Mouse (Mus musculus) retina, embryonic 14.5 days (tissue): ENCODE results near the gene Scaf4.
"Not testable (repeated sequence)": the region's sequence is repeated elsewhere in the genome, so short reads cannot be mapped to it uniquely, and the experiment has no call there.

ENCODE experiments used
- DNase-seq: peaks from one replicate; pipeline ENCODE4 v3.0.0-alpha.2; 2015; ENCODE audit warnings: low spot score

The Scaf4 gene

DNA sequence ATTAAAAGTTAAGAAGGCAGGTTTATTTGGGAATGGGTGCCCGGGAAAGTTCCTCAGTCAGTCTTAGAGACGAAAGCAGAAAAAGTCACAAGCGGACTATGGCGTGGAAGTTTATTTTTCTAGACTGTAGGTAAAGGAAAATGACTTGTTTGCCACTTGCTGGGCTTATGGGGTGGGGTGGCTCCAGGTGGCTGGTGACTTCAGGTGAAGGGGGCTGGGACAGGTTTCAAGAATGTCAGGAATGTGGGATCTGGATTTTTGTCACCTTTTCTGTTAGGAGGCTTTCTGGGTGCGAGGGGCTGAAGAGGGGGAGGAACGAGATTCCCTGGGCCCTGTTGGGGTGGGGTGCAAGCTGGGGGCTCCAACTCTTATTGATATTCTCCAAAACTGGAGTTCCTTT, 7.4 kb upstream of the Scaf4 start:
- no peak for DNase-seq

DNA sequence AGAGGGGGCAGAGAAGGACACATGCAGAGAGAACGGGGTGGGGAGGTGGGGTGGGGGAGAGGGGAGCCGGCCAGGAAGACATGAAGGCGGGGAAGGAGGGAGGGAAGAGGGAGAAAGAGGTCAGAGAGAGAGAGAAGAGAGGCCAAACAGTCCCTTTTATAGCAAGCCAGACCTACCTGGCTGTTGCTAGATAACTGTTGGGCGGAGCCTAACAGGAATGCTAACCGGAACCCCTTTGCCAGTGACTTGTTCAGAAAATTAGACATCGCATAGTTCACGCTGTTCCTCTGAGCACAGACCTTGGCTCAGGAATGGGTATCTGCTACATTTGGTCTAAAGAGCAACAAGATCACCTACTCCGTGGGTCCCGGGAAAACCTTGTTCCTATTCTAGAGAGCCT, 6.7 kb upstream of the Scaf4 start:
- DNase-seq, result no peak

DNA sequence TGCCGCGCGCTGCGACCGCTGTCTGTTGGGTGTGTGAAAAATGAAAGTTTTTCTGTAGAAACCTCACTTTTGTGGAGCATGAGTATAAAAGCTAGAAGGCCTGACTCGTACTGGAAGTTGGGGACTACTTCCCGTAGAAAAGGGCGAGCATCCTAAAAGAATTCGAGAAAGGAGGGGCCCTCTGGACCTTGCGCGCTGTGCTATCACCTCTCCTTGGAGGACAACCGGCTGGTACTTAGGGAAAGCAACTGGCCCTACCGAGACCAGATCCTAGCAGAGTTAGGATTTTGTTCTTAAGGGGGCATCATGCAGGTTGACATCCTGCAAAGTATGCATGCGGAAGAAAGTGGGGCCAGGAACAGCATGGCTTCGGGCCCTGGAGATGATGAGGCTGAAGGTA, 613 bp upstream of the Scaf4 start:
- DNase-seq, result peak; percentile 29

DNA sequence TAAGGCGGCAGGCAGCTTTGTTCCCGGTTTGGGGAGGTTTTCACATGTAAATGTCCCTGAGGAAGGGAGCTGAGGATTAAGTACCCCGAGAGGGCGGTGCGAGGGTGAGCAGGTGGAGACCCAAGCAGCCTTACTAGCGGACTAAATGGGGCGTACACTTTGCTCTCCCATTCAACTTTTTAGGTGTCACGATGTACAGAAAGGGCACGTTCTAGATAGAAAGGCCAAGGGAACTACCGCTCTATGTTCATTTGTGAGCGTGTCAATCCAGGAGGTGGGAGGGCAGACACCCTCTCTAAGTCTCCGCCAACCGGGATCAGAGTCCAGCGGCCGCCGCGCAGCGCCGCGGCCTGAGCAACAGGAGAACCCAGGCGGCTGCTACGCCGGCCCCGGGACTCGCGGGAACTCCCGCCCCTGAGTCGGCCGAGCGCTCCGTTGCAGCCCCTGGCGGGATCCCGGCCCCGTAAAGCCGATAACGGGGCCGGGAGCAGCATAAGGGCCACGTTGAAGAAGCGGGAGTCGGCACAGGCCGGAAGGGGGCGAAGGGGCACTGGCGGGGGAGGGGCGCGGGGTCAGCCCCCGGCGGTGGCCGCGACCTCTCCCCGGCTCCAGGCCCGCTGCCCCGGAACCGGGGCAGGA, 918 bp downstream of the Scaf4 start:
- DNase-seq, result peak; percentile 46

DNA sequence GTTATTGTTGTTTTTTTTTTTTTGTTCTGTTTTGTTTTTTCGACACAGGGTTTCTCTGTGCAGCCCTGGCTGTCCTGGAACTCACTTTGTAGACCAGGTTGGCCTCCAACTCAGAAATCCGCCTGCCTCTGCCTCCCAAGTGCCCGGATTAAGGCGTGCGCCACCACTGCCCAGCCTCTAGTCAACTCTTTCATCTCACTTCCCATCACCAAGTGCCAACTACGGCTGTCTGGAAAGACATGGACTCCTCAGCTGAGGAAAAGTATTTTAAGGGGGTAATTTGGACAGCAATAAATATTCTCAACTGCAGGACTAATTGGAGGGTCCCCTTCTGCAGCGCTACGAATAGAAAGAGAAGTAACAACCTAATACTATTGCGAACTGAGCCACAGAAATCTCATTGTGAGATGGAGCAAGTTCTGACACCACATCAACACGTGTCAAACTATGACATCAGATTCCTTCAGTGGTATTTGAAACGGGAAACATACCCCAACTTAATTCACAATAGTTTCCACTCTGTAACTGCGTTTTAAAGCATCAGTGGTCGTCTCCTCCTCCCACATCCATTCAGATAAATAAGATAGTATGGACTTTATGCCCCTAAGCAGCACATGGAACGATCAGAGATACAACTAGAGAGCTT, 1.6 kb downstream of the Scaf4 start:
- DNase-seq, result no peak

DNA sequence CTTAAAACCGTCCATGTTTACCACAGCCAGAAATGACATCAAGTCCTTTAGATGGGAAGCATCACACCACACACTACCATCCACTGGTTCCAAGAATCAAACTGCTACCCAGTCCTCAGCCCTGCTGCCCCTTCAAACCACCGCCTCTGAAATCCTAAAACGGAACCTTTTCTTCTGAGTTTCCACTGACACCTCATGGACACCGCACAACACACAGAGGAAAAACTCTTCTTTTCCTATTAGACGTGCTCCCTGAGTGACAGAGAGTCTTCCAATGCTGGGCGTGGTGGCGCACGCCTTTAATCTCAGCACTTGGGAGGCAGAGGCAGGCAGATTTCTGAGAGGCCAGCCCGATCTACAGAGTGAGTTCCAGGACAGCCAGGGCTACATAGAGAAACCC, 2.9 kb downstream of the Scaf4 start:
- DNase-seq, result no peak

DNA sequence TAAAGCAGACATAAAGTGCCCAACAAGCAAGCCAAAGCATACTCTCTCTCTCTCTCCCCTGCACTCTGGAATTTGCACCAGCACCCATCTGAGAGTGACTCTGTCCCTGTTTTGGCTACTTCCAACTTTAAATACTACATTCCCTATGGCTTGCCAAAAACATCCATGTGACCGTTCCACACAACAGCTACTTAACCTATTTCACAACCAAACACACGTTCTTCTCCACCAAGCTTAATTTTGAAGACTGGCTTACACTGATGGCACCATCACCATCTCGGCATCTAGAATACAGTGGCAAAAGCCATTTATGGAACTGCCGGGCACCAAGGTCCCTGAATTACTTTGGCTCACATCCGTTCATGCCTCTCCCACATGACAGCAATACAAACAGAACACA, 3.3 kb downstream of the Scaf4 start:
- no peak for DNase-seq

DNA sequence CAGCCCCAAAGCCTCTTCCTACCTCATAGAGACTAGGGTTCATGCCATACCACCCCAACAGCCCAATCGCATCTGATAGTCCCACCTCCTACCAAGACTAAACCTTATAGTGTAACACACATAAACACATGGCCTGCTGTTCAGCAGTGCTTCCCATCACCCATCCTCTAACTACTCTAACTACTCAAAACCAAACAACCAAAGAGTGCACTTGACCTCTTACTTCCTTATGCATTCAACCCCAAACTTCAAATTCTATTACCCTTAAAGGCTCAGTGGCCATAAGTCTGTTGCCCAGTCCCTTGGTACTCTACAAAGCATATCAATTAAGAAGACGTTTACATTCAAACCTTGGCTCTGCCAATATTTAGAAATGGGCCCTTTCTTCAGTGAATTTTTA, 3.8 kb downstream of the Scaf4 start:
- DNase-seq, result no peak

DNA sequence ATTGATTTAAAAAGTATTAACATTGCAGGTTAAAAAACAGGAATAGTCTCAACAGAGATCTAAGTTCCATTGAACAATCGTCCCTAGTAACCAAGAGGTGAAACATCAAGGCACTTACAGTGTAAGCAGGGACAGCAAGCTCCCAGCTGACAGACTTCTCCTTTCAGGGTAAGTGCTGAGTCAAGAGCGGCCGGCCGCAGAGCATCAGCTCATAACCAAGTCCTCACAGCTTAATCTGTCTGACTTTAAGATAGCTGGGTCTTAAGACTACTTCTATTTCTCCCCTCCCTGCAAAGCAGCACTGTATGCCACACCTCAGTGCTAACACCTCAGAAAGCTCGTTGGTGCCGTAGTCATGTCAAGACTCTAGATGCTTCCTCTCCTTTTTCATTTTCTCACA, 5.2 kb downstream of the Scaf4 start:
- DNase-seq, result no peak

DNA sequence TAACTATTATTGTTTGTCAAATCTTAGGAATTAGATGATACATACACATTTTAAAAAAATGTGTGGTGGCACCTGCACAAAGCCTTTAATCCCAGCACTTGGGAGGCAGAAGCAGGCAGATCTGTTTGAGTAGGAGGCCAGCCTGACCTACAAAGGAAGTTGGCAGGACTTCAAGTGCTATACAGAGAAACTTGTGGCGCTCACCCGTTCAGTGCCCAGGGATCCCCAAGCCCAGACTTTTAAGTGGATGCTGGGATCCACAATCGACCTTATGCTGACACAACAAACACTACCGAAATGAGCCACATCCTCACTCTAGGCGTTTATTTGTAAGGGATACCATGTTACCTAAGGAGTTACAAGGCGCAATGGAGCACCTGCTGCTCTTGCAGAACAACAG, 8.8 kb downstream of the Scaf4 start:
- DNase-seq, result no peak

DNA sequence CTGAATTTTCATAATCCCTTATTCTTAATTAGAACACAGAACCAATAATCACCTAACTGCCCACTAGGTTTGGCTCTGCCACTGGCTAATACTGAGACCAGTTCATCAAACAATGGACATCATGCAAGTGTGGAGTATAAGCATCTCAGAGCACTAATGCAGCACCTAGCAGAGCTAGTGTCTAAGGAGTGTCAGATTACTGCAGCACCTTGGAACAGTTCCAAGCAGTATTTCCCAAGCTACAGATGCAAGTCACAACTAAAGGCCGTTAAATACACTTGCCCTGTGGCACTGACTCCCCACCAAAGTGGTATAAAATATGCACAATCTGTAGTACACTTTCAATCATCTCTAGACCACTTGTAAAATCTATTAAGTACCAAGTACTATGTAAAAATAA, 17.7 kb downstream of the Scaf4 start:
- no peak for DNase-seq

DNA sequence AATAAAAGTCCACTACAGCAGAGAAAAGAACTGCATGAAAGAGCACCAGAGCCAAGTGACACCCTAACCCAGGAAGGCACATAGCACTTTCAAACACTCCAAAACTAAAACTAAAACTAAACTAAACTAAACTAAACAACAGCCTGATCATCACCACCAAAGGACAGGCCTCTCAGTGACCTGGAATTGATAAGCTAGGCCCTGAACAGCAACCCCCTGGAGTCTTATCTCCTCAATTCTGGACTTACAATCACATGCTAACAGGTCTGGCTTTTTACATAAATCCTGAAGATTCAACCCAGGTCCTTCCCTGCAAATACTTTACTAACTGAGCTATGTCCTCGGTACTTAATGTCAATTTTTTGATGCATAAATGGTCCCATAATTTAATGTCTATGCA, 19.2 kb downstream of the Scaf4 start:
- DNase-seq, result no peak

DNA sequence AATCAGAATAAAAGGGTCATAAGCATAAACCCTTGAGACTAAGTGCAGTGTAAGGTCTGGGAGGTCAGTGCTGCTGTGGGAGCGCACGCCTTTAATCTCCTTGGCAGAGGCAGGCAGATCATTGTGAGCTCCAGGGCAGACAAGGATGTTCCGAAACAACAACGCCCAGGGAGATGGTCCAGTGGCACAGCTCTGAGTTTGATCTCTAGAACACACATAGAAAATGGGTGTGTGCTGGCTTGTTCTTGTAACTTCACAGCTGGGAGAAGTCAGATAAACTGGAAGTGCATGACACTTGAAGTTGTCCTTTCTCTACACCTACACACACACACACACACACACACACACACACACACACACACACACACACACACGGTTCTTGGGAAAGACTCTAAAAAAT, 20.3 kb downstream of the Scaf4 start:
- no peak for DNase-seq

DNA sequence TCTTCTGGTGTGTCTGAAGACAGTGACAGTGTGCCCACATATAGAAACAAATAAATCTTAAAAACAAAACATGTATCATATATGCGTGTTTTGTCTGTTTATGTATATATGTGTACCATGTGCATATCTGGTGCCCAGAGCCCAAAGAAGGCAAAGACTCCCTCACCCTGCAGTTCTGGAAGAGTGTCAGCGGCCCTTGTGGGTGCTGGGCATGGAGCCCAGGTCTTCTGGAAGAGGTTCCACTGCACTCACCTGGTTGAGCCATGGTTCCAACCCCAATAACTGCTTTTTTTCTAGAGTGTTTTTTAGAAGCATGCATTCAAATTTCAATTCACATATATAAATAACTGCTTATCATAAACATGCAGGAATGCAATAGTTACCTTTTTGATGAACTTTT, 22.5 kb downstream of the Scaf4 start:
- DNase-seq, result no peak

DNA sequence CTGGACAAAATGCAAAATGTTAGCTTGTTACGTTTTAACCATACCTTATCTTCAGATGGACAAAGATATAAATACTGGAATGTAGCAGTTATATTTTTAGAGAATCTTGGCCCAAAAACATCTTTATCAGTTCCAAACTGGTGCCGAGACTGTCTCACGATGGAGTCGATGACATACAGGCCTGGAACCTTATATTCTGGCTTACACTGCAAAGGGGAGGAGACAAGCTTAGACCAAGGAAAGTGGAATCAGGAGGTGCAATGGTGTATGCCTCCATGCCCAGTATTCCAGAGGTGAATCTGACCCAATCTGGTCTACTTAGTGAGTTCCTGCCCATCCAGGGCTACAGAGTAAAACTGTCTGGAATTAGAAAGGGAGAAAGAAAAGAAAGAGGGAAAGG, 24.2 kb downstream of the Scaf4 start:
- DNase-seq, result no peak

DNA sequence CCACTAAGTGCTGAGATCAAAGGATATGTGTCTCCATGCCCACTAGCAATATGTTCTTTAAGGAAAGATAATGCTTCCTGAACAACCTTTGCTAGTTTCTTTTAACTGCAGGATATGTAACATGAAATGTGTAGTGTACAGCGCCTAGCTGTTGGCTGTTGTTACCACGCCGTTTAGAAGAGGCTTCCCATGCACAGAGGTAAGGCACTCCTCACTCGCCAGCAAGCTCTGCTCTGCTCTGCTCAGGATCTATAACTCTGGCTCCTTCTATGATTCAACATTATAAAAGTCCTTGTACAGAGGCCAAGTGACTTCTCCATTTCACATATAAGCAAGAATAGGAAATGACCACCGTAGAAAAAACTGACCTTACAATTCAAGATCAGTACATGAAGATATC, 24.7 kb downstream of the Scaf4 start:
- DNase-seq, result no peak

DNA sequence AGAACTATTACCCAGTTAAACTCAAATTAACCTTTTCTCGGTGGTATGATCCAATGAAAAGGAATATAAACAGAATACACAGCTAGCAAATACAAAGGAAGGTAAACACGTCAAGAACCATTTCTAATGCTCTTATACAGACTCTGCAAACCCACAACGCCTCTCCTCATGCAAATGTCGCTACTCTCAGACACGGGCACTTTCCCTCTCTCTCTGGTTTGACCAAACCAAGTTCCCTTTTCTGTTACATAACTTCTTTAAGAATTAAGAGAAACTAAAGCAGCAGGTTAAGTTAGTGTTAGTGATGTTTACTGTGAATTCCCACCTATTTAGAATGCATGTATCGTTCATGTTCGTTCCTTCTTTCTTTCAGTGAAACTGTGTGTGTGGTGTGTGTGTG, 25.4 kb downstream of the Scaf4 start:
- DNase-seq, result no peak

DNA sequence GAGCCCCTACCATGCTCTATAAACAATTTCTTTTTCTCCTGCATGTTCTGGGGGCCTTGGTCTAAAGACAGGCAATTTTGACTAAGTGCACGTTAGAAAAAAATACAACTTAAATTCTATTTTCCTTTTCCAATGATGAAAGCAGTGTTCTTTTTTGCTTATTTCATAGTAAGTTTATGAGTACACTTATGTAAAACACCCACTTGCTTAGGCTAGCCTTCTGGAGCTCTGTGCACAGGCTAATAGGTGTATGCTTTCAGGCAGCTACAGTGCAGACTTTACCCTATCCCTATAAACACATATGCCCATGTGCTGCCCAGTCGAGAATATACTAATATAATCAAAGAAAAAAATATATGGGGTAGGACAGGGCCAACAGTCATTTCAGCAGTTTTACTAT, 31.8 kb downstream of the Scaf4 start:
- DNase-seq, result no peak

DNA sequence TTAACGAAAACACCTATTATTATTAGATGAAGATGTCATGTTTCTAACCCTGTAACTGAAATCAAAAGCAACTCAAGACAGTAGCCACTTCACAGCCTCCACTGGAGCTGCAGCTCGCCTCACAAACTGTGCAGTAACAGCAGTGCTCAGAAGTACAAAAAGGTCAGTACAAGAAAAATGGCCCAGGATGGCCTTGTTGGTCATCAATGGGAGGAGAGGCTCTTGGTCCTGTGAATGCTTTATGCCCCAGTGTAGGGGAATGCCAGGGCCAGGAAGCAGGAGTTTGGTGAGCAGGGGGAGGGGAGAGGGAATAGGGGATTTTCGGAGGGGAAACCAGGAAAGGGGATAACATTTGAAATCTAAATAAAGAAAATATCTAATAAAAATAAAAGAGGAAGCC, 33.0 kb downstream of the Scaf4 start:
- not testable (repeated sequence) for DNase-seq

DNA sequence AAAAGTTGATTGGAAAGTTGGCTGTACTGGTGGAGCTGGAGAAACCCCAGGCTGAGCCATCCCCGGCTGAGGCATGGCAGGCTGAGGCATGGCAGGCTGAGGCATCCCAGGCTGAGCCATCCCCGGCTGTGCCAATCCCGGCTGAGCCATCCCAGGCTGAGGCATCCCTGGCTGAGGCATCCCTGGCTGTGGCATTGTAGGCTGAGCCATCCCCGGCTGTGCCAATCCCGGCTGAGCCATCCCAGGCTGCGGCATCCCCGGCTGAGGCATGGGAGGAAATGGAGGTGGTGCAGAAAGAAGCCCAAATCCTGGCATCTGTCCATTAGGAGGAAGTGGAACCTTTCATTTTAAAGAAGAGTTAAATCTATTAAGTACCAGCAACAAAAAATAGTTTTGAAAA, 34.2 kb downstream of the Scaf4 start:
- DNase-seq, result no peak

DNA sequence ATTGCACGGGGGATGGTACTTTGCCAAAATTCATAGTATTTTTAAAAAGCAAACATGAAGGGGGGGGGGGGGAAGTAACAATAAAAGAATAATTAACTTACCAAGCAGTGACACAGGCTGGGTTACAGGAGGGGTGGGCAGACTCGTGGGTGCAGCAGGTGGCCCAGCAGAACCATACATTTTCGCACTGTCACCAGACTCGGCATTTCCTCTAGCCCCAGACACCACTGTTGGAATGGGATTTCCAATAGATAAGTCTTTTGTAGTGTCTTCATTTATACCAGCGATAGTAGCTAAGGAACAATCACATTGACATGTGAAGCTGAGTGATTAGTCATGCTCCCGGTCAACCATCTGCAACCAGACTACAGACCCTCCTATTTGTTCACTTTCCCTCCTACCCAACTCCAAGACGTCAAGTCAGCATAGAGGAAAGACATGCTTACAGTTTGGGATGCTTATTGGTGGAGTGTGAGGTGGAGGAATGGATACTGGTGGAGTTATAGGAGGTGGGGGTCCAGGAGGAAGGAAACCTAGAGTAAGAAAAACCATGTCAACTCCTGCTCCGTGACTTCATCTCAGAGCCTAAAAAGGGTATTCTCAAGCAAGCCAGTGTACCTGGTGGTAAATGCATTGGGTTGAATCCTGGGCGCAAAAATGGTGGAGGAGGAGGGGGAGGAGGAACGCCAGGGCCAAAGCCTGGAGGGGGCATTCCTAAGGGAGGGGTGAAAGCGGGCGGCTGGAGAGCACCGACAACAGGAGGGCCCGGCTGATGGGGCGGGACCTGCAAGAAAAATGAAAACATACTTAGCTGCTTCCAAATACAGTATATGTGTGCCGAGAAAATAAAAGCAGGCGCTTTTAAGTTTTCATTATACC, 41.6 kb downstream of the Scaf4 start:
- no peak for DNase-seq

DNA sequence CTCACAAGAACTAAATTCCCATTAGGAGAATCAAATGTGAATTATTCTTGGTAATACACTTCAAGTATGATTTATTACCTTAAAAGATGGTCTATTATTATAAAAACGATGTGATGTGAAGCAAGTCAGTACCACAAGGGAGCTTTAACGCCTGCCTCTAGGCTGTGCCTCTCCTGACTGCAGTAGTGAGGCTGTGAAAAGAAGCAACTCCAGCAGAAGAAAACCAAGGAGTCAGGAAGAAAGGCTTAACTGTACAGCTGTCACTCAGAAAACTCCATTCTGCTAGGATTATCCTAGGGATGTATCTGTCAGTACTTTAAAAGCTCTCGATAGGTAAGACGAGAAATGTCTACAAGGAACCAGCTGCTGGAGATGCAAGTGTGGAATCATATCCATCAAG, 42.4 kb downstream of the Scaf4 start:
- DNase-seq, result no peak

DNA sequence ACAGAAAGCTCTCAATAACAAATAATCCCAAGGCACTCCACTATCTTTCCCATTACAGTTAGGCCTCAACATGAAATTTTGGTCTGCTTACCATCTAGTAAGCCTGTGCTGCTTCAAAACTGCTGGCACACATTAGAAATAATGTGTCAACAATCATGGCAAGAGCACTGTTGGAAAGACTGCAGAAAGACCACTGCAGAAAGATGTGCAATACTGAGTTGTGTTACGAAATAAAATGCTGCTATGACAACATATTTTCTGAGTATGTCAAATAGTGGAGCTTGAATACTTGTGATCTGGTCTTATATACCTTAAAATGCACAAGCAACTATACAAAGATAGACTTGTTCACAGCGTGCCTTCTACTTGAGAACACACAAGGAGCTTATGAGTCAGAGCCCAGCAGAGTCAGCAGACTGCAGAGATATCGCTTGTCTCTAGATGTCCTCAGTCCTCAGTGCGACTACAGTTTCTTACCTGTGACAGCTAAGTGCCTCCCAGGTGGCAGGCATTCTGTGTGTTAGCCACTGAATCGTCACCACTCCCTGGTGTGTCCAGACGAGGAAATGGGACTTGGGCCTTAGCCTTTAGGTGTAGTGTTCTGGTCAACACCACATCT, 45.1 kb downstream of the Scaf4 start:
- DNase-seq, result no peak
